Mouse (Mus musculus) lung, postnatal 4 days (tissue): Measurements from ENCODE around the gene Gramd1a.

Experiments used
- DNase-seq, 2 experiments: peaks; one replicate each; pipeline ENCODE4 v3.0.0; 2021

Gene Gramd1a

DNA sequence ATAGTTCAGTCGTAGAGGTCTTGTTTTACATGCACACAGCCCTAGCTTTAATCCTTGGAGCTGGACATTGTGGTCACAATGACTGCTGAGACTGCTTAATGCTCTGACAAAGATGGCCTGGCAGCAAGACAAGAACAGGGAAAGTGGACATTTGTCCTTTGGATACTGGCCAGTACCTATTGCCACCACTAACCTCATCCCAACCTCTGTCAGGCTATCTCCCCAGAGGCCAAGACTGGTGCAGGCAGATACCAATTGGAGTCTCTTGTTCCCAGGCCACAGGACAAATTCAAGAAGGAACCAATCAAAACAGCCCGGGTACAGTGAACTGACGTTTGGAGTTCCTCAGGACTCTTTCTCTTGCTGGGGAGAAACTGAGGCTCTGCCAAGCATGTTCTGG is 67.5 kb downstream of the Gramd1a start:
- DNase-seq, result no peak

GRCm38 (mm10) chr7:31087262-31087661 is 68.4 kb downstream of the Gramd1a start:
- DNase-seq, result no peak

- DNase-seq, result no peak
Observed at GRCm38 (mm10) chr7:31086175-31086755, 69.4 kb downstream of the Gramd1a start.

- DNase-seq, result no peak
Observed at GRCm38 (mm10) chr7:31085171-31085570, 70.5 kb downstream of the Gramd1a start.

DNA sequence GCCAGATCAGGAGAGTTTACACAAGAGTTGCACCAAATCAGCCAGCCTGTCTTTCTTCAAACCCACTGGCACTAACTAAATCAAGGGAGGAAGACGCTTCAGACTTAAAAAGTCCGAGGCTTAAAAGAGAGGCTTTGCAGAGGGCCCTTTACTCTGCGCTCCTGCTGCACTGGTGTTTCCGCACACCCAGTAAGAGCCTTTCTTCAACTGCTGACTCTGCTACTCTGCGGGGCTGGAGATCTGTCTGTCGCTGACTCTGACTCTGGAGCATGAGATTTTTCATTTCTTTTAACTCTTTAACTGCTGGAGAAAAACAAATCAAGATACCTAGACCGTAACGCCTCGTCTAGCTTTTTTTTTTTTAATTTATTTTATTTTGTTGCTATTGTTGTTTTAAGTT is 71.6 kb downstream of the Gramd1a start:
- no peak for DNase-seq

DNA sequence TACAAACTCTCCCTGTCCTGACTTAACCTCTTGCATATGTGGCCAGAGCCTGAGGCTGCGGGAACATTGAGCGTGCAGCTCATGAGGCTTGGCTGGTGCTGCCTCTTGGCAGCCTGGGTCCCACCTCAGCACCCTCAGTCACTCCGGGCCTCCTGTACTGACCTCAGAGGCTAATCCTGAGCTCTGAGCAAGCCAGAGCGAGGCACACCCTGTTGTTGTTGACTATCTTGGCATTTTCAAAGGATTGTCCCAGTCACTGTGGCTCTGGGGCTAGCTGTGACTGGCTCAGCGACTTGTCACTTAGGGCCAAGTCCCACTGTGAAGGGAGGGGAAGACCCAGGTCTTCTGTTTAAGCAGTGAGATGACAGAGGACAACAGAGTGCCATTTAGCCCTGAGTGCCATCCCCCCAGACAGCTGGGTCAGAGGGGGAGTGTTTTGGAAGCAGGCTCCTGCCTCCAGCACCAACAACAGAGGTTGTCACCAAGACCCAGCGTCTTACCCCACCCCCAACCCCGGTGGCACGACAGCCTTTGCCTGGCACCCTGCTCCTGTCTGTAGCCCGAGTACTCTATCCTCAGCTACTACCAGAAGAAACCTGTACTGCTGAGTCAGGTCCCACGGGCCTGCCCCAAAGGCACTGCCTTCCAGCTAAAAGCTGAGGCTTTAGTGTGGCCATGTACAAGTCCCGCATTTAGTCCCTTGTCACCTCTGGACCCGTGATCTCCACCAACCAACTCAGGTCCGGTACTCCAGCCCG is 72.7 kb downstream of the Gramd1a start:
- DNase-seq, result peak in 1 of 2 experiments; percentile 47

DNA sequence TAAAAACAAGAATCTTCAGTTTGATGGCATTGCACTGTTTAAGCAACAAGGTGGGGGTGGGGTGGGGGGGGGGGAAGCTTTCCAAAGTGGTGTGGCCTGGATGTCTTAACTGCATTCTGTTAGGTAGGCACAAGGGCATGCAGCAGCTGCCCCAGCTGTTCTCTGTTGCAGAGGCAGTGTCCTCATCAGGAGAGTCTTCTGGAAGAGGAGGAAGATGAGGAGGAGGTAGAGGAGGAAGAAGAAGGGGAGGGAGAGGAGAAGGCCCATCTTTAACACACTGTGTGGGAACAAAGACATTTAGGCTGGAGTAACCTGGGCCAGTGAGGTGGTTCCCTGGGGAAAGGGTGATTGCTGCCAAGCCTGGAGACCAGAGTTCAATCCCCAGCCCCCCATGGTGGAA is 73.6 kb downstream of the Gramd1a start:
- DNase-seq, result no peak

DNA sequence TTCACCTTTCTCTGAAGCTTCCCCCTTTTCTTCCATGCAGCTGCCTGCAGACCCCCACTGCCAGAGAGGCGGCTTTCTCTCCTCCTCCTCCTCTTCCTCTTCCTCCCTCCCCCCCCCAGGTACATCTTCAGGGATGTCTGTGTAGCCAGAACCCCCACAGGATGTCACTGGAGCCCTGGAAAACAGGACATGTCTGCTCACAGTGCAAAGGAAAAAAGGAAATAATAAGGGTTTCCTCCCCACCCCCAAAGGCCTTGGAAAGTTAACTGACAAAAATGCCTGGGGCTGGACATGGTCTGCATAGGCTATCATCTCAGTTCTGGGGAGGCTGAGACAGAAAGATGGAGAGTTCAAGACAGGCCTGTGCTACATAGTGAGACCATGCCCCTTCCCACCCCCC is 74.6 kb downstream of the Gramd1a start:
- no peak for DNase-seq

DNA sequence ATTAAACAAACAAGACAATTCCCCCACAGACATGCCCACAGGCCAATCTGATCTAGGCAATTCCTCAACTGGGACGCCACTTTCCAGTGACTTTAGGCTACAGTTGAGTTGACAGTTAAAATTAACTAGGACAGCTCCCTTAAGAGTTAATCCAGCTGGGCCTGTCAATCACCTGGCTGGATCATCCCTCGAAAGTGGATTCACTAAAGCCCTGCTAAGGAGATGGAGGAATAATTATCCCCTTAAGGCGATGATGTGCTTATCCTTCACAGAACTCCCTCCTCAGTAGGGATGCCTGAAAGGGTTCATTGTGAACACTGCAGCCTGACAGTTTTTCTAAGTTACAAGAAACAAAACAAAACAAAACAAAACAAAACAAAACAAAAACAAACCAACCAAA is 75.1 kb downstream of the Gramd1a start:
- DNase-seq, result no peak
